Mouse (Mus musculus): Measurements from ENCODE around the gene Map4k3. TPM values are rescaled to one million over a fixed set of nuclear protein-coding genes. Genes with fewer than 3 reads are reported as not detected.

Gene Map4k3
- polyA plus RNA-seq, 1 experiment = 52.5 TPM

- no peak overlapping the region for H3K4me3 ChIP-seq (ENCODE audit: low read depth, low read length)
- TF ChIP-seq CTCF (IDR thresholded peaks at IDR 0.05; ENCODE audit: low read depth, low read length) (no peak), EP300 (IDR thresholded peaks at IDR 0.05; ENCODE audit: insufficient read depth, low read depth, low read length) (no peak), POLR2A (IDR thresholded peaks at IDR 0.05; ENCODE audit: insufficient read depth, low read length) (no peak)
- peaks cover 2% of the 10 kb centered on the region for H3K4me1 ChIP-seq (ENCODE audit: control insufficient read depth, insufficient read depth, low read length)
- H3K27ac ChIP-seq (ENCODE audit: insufficient read depth, low read length) = no peak overlapping the region
- no peaks in the 10 kb centered on the region for H3K27me3 ChIP-seq (ENCODE audit: control insufficient read depth, insufficient read depth, low read length, poor library complexity, severe bottlenecking)
- no peaks in the 10 kb centered on the region for H3K36me3 ChIP-seq (ENCODE audit: control insufficient read depth, insufficient read depth, low read length, poor library complexity, severe bottlenecking)
- no peak overlapping the region for H3K9ac ChIP-seq (ENCODE audit: low read depth, poor library complexity, severe bottlenecking)
- H3K9me3 ChIP-seq (replicated peaks; ENCODE audit: control insufficient read depth, insufficient read depth, low read length, poor library complexity, severe bottlenecking) = no peaks in the 10 kb centered on the region
Measured at GRCm38 (mm10) chr17:80559745-80560144, 168.5 kb downstream of the Map4k3 start.

GRCm38 (mm10) chr17:80559050-80559449 lies 169.2 kb downstream of the Map4k3 start:
- Histone ChIP-seq H3K36me3 (ENCODE audit: control insufficient read depth, insufficient read depth, low read length, poor library complexity, severe bottlenecking) (no peaks in the 10 kb centered on the region), H3K4me3 (ENCODE audit: low read depth, low read length) (peak overlapping the region; percentile 47), H3K9me3 (replicated peaks; ENCODE audit: control insufficient read depth, insufficient read depth, low read length, poor library complexity, severe bottlenecking) (no peaks in the 10 kb centered on the region), H3K27ac (ENCODE audit: insufficient read depth, low read length) (no peak overlapping the region), H3K4me1 (ENCODE audit: control insufficient read depth, insufficient read depth, low read length) (peaks cover 2% of the 10 kb centered on the region), H3K27me3 (ENCODE audit: control insufficient read depth, insufficient read depth, low read length, poor library complexity, severe bottlenecking) (no peaks in the 10 kb centered on the region), H3K9ac (ENCODE audit: low read depth, poor library complexity, severe bottlenecking) (peak overlapping the region; percentile 11; the same call in 1 of the 2 replicates)
- TF ChIP-seq POLR2A (IDR thresholded peaks at IDR 0.05; ENCODE audit: insufficient read depth, low read length) (no peak), EP300 (IDR thresholded peaks at IDR 0.05; ENCODE audit: insufficient read depth, low read depth, low read length) (no peak), CTCF (IDR thresholded peaks at IDR 0.05; ENCODE audit: low read depth, low read length) (peak; percentile 48)

DNA sequence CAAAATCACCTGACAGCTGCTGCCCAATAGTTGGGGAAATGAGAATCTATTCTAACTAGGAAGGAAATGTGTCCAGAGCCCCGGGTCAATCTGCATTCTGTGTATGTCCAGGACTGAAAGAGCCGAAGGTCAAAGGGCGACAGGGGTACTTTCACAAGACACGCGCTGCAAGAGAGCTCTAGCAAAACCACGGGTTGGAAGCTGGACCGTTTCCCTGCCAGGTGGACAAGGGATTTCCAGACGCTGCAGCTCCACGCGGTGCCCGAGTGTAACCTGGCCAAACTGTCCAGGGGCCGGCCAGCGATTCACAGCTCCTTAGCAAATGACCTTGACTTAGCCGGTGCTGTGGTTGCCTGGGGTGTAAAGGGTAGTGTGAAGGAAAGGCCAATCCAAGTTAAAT lies 169.7 kb downstream of the Map4k3 start:
- Histone ChIP-seq H3K9me3 (replicated peaks; ENCODE audit: control insufficient read depth, insufficient read depth, low read length, poor library complexity, severe bottlenecking) (no peaks in the 10 kb centered on the region), H3K27ac (ENCODE audit: insufficient read depth, low read length) (no peak overlapping the region), H3K4me3 (ENCODE audit: low read depth, low read length) (peak overlapping the region; percentile 47), H3K9ac (ENCODE audit: low read depth, poor library complexity, severe bottlenecking) (peak overlapping the region; percentile 11; the same call in 1 of the 2 replicates), H3K4me1 (ENCODE audit: control insufficient read depth, insufficient read depth, low read length) (peaks cover 2% of the 10 kb centered on the region), H3K27me3 (ENCODE audit: control insufficient read depth, insufficient read depth, low read length, poor library complexity, severe bottlenecking) (no peaks in the 10 kb centered on the region), H3K36me3 (ENCODE audit: control insufficient read depth, insufficient read depth, low read length, poor library complexity, severe bottlenecking) (no peaks in the 10 kb centered on the region)
- TF ChIP-seq EP300 (IDR thresholded peaks at IDR 0.05; ENCODE audit: insufficient read depth, low read depth, low read length) = no peak

- H3K27me3 ChIP-seq (ENCODE audit: control insufficient read depth, insufficient read depth, low read length, poor library complexity, severe bottlenecking) = no peaks in the 10 kb centered on the region
- H3K4me3 ChIP-seq (ENCODE audit: low read depth, low read length) = no peak overlapping the region
- H3K9me3 ChIP-seq (replicated peaks; ENCODE audit: control insufficient read depth, insufficient read depth, low read length, poor library complexity, severe bottlenecking) = no peaks in the 10 kb centered on the region
- TF ChIP-seq CTCF (IDR thresholded peaks at IDR 0.05; ENCODE audit: low read depth, low read length) = peak; percentile 49
- TF ChIP-seq EP300 (IDR thresholded peaks at IDR 0.05; ENCODE audit: insufficient read depth, low read depth, low read length) = no peak
- no peak overlapping the region for H3K27ac ChIP-seq (ENCODE audit: insufficient read depth, low read length)
- H3K4me1 ChIP-seq (ENCODE audit: control insufficient read depth, insufficient read depth, low read length) = peaks cover 2% of the 10 kb centered on the region
- H3K36me3 ChIP-seq (ENCODE audit: control insufficient read depth, insufficient read depth, low read length, poor library complexity, severe bottlenecking) = no peaks in the 10 kb centered on the region
- no peak overlapping the region for H3K9ac ChIP-seq (ENCODE audit: low read depth, poor library complexity, severe bottlenecking)
Measured at GRCm38 (mm10) chr17:80557461-80557860, 170.8 kb downstream of the Map4k3 start.

DNA sequence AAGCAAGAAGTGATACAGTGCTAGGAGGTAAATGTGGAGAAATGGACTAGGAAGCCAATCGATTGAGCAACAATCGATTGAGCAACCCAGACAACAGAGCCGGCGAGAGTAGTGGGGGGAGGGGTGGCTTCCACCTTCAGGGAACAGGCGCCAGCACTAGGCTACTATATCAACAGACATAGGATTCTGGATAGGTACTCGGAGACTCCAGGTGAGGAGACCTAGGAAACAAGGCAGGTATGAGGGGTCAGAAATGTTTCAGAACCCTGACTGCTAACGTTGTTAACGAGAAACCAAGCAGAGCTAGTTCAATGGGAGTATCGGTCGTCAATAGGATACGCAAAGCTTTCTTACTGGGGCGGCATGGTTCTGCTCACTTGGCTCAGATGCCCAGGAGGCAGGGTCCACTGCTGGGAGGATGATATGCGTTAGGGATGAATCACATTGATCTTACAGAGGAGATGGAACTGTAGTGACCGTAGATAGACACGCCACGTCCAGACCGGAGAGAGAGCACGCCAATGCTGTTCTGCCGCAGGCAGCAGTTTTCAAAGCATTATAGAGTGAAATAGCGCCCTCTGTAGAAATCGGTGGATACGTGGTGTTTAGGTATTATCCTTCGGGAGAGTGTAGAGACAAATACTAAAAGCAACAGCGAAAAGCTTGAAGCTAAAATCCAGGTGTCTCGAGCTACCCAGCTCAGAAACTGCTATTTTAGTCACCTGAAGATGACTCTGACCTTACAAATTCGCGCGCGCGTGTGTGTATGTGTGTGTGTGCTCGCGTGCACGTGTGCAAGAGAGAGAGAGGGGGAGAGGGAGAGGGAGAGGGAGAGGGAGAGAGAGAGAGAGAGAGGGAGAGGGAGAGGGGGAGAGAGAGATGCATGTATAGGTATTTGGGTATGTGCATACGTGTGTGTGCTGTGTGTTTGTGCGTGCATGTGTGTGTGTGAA lies 174.7 kb downstream of the Map4k3 start:
- Histone ChIP-seq H3K4me1 (ENCODE audit: control insufficient read depth, insufficient read depth, low read length) (no peaks in the 10 kb centered on the region), H3K36me3 (ENCODE audit: control insufficient read depth, insufficient read depth, low read length, poor library complexity, severe bottlenecking) (no peaks in the 10 kb centered on the region), H3K27me3 (ENCODE audit: control insufficient read depth, insufficient read depth, low read length, poor library complexity, severe bottlenecking) (no peaks in the 10 kb centered on the region), H3K27ac (ENCODE audit: insufficient read depth, low read length) (no peak overlapping the region; the same call in 1 of the 2 replicates), H3K4me3 (ENCODE audit: low read depth, low read length) (peak overlapping the region; percentile 96), H3K9ac (ENCODE audit: low read depth, poor library complexity, severe bottlenecking) (peak overlapping the region; percentile 65), H3K9me3 (replicated peaks; ENCODE audit: control insufficient read depth, insufficient read depth, low read length, poor library complexity, severe bottlenecking) (no peaks in the 10 kb centered on the region)
- TF ChIP-seq EP300 (IDR thresholded peaks at IDR 0.05; ENCODE audit: insufficient read depth, low read depth, low read length) = peak; percentile 33; the same call in 1 of the 2 replicates
- no peak for TF ChIP-seq POLR2A (IDR thresholded peaks at IDR 0.05; ENCODE audit: insufficient read depth, low read length)
- peak; percentile 50 for TF ChIP-seq CTCF (IDR thresholded peaks at IDR 0.05; ENCODE audit: low read depth, low read length)

DNA sequence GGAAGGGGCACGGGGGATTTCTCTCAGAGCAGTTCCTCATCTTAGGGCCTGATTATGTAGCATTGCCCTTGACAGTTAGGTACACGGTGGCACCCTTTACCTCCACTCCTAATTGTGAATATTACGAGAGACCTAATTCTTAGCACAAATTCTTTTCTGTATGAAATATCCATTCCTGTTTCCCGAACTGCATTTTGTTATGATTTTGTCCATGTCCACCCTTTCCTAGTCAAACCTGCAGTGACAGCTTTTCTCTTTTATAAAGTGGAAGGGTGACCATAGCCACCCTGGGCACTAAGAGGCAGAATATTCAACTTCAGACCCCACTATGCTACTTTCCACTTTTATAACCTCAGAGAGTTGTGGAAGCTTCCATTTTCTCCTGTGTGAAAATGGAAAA lies 175.6 kb downstream of the Map4k3 start:
- Histone ChIP-seq H3K27me3 (ENCODE audit: control insufficient read depth, insufficient read depth, low read length, poor library complexity, severe bottlenecking) (no peaks in the 10 kb centered on the region), H3K36me3 (ENCODE audit: control insufficient read depth, insufficient read depth, low read length, poor library complexity, severe bottlenecking) (no peaks in the 10 kb centered on the region), H3K9me3 (replicated peaks; ENCODE audit: control insufficient read depth, insufficient read depth, low read length, poor library complexity, severe bottlenecking) (no peaks in the 10 kb centered on the region), H3K9ac (ENCODE audit: low read depth, poor library complexity, severe bottlenecking) (peak overlapping the region; percentile 65; the same call in 1 of the 2 replicates), H3K4me1 (ENCODE audit: control insufficient read depth, insufficient read depth, low read length) (no peaks in the 10 kb centered on the region), H3K4me3 (ENCODE audit: low read depth, low read length) (no peak overlapping the region), H3K27ac (ENCODE audit: insufficient read depth, low read length) (no peak overlapping the region)
- TF ChIP-seq CTCF (IDR thresholded peaks at IDR 0.05; ENCODE audit: low read depth, low read length) (no peak), EP300 (IDR thresholded peaks at IDR 0.05; ENCODE audit: insufficient read depth, low read depth, low read length) (no peak), POLR2A (IDR thresholded peaks at IDR 0.05; ENCODE audit: insufficient read depth, low read length) (no peak)

Data from ES-Bruce4 (cell line).